ENCODE assay signal across 7 mouse cellular contexts in genomic region chr13:54589996-54590951, GRCm38 (mm10). TPM values are rescaled to one million over a fixed set of nuclear protein-coding genes. Genes with fewer than 3 reads are reported as not detected.
DNase-seq lines count a peak whose midpoint lies in the region; ATAC-seq lines count a peak whose summit lies in the region.

Gene Nop16 (minus strand): TSS chr13:54590090.
Gene Higd2a (plus strand): TSS chr13:54590207.

- H3K4me1 ChIP-seq in embryonic facial prominence, embryonic 11.5 days (ENCODE audit: control insufficient read depth, insufficient read depth, low read length), result 0 out of 2 replicates have a peak, but pooled peaks cover 5% of the 10 kb centered on the region
- peaks cover 11% of the 10 kb centered on the region for H3K4me1 ChIP-seq in limb, embryonic 10.5 days
- peaks cover 28% of the 10 kb centered on the region for H3K4me1 ChIP-seq in midbrain, embryonic 13.5 days (replicated peaks)

- peak within 1 kb of the TSS; percentile 67 for H3K4me2 ChIP-seq in embryonic facial prominence, embryonic 11.5 days (ENCODE audit: low read depth, low read length)
- H3K4me2 ChIP-seq in midbrain, embryonic 13.5 days (replicated peaks), result peak within 1 kb of the TSS; percentile 81

- WGBS in embryonic facial prominence, embryonic 11.5 days, result under 1% methylated on average over 51 of the region's 51 CpGs
- under 1% methylated on average over 51 of the region's 51 CpGs for WGBS in limb, embryonic 10.5 days
- under 1% methylated on average over 51 of the region's 51 CpGs for WGBS in midbrain, embryonic 13.5 days

- H3K9ac ChIP-seq in embryonic facial prominence, embryonic 11.5 days (replicated peaks; ENCODE audit: low read length), result peak within 1 kb of the TSS; percentile 81
- H3K9ac ChIP-seq in midbrain, embryonic 13.5 days (replicated peaks), result peak within 1 kb of the TSS; percentile 89

- DNase-seq in adrenal gland, postnatal 14 days, result peak; percentile 97
- DNase-seq in embryonic facial prominence, embryonic 11.5 days (ENCODE audit: low spot score), result peak; percentile 99
- peak; percentile 99 for DNase-seq in kidney, adult 11 months
- DNase-seq in limb, embryonic 10.5 days (ENCODE audit: low spot score), result peak; percentile 93
- DNase-seq in spleen, adult 12 weeks (ENCODE audit: low spot score), result peak; percentile 96

- H3K9me3 ChIP-seq in embryonic facial prominence, embryonic 11.5 days (replicated peaks; ENCODE audit: control insufficient read depth, low read length), result no peaks in the 10 kb centered on the region
- H3K9me3 ChIP-seq in limb, embryonic 10.5 days (replicated peaks), result no peaks in the 10 kb centered on the region
- H3K9me3 ChIP-seq in midbrain, embryonic 13.5 days, result no peaks in the 10 kb centered on the region

- peak within 1 kb of the TSS; percentile 47; the same call in 1 of the 2 replicates for H3K27ac ChIP-seq in embryonic facial prominence, embryonic 11.5 days (replicated peaks; ENCODE audit: low read depth, low read length)
- peak within 1 kb of the TSS; percentile 85 for H3K27ac ChIP-seq in limb, embryonic 10.5 days
- H3K27ac ChIP-seq in midbrain, embryonic 13.5 days, result peak within 1 kb of the TSS; percentile 91

- ATAC-seq in embryonic facial prominence, embryonic 11.5 days (replicated peaks; ENCODE audit: insufficient number of reproducible peaks, low FRiP score, low TSS enrichment, low read depth), result peak; percentile 96
- peak; percentile 87 for ATAC-seq in granulocyte monocyte progenitor cell, adult 5-6 weeks (replicated peaks; ENCODE audit: poor library complexity, severe bottlenecking)
- ATAC-seq in midbrain, embryonic 13.5 days, result peak; percentile 97

- H3K36me3 ChIP-seq in embryonic facial prominence, embryonic 11.5 days (replicated peaks; ENCODE audit: control insufficient read depth, insufficient read depth, low read depth, low read length), result no peaks in the 10 kb centered on the region; the same call in 1 of the 2 replicates
- H3K36me3 ChIP-seq in limb, embryonic 10.5 days, result peaks cover 47% of the 10 kb centered on the region
- peaks cover 25% of the 10 kb centered on the region for H3K36me3 ChIP-seq in midbrain, embryonic 13.5 days

- H3K4me3 ChIP-seq in embryonic facial prominence, embryonic 11.5 days (ENCODE audit: low read depth, low read length), result peak within 1 kb of the TSS; percentile 86
- H3K4me3 ChIP-seq in limb, embryonic 10.5 days, result peak within 1 kb of the TSS; percentile 79
- peak within 1 kb of the TSS; percentile 90 for H3K4me3 ChIP-seq in midbrain, embryonic 13.5 days (replicated peaks)

- H3K27me3 ChIP-seq in embryonic facial prominence, embryonic 11.5 days (ENCODE audit: control insufficient read depth, insufficient read depth, low read length), result no peaks in the 10 kb centered on the region
- no peaks in the 10 kb centered on the region for H3K27me3 ChIP-seq in limb, embryonic 10.5 days (ENCODE audit: low read depth, poor library complexity, severe bottlenecking)
- no peaks in the 10 kb centered on the region for H3K27me3 ChIP-seq in midbrain, embryonic 13.5 days

RNA-seq across cellular contexts. Expression of gene Nop16, which starts in this region (rescaled TPM):
- 56.0 and 60.9 TPM in 2 replicates for total RNA-seq in adrenal gland, postnatal 14 days (2021)
- polyA plus RNA-seq in embryonic facial prominence, embryonic 11.5 days (2014; fragmentation: Nextera tagmentation; extraction: Ambion mirVana), result 72.5 and 75.1 TPM in 2 replicates
- 90.9 and 122 TPM in 2 replicates for total RNA-seq in granulocyte monocyte progenitor cell, adult 5-6 weeks (2014; fragmentation: Nextera tagmentation)
- 101 and 118 TPM in 2 replicates for total RNA-seq in granulocyte monocyte progenitor cell, adult 5-6 weeks (2017)
- 112 and 143 TPM in 2 replicates for polyA plus RNA-seq in limb, embryonic 10.5 days (2016; fragmentation: Nextera tagmentation; extraction: Ambion mirVana)
- 51.2 and 53.2 TPM in 2 replicates for polyA plus RNA-seq in midbrain, embryonic 13.5 days (2015; fragmentation: Nextera tagmentation; extraction: Ambion mirVana)

RNA-seq across cellular contexts. Expression of gene Higd2a, which starts in this region (rescaled TPM):
- total RNA-seq in adrenal gland, postnatal 14 days (2021), result 260 and 265 TPM in 2 replicates
- 154 and 168 TPM in 2 replicates for polyA plus RNA-seq in embryonic facial prominence, embryonic 11.5 days (2014; fragmentation: Nextera tagmentation; extraction: Ambion mirVana)
- 111 and 118 TPM in 2 replicates for total RNA-seq in granulocyte monocyte progenitor cell, adult 5-6 weeks (2014; fragmentation: Nextera tagmentation)
- 36.5 and 67.4 TPM in 2 replicates for total RNA-seq in granulocyte monocyte progenitor cell, adult 5-6 weeks (2017)
- 143 and 148 TPM in 2 replicates for polyA plus RNA-seq in limb, embryonic 10.5 days (2016; fragmentation: Nextera tagmentation; extraction: Ambion mirVana)
- 212 and 224 TPM in 2 replicates for polyA plus RNA-seq in midbrain, embryonic 13.5 days (2015; fragmentation: Nextera tagmentation; extraction: Ambion mirVana)

Comparison
In these comparisons a context has a peak if more than half of its experiments do, and no peak if none do; other contexts are left out.
1. Peak in every context shown above with its lines: DNase-seq, ATAC-seq, H3K4me3 ChIP-seq and H3K27ac ChIP-seq.